Mouse (Mus musculus) retina, postnatal 7 days (tissue): ENCODE measurements at regions not wholly inside any gene's neighbourhood (a gene's known extent, or its start where the extent isn't known, plus 50 kb on each side); places are given as distances from the start of the nearest gene placed in this dataset.

Source experiments
- DNase-seq: peaks from one replicate; pipeline ENCODE4 v3.0.0-alpha.2; 2012; ENCODE audit warnings: low read depth, low spot score

GRCm38 (mm10) chr9:90367745-90368144, 97.1 kb upstream of the Tbc1d2b start:
- DNase-seq: no peak

GRCm38 (mm10) chr9:90326531-90326930, 55.9 kb upstream of the Tbc1d2b start:
- DNase-seq: no peak
